Mouse (Mus musculus): Measurements from ENCODE around the gene Prkag2. TPM values are rescaled to one million over a fixed set of nuclear protein-coding genes. Genes with fewer than 3 reads are reported as not detected.

Prkag2 gene
- polyA plus RNA-seq, 1 experiment from 2014 or later, result 56.7 TPM

- whole genome bisulfite sequencing, result 70% methylated on average over 11 of the region's 11 CpGs
- Histone ChIP-seq H3K4me3 (no peak overlapping the region), H3K27me3 (no peaks in the 10 kb centered on the region), H3K36me3 (no peaks in the 10 kb centered on the region), H3K9ac (0 out of 2 replicates have a peak overlapping the region, but pooled peaks have one; percentile 13), H3K4me1 (peaks cover 15% of the 10 kb centered on the region), H3K9me3 (replicated peaks) (no peaks in the 10 kb centered on the region), H3K4me2 (replicated peaks) (0 out of 2 replicates have a peak overlapping the region, but pooled peaks have one; percentile 2), H3K27ac (peak overlapping the region; percentile 77)
- ATAC-seq (ENCODE audit: low FRiP score), result peak; percentile 62; the same call in 1 of the 2 replicates
Observed at GRCm38 (mm10) chr5:24985434-24986176, 114.8 kb downstream of the Prkag2 start.

- no peak for ATAC-seq (ENCODE audit: low FRiP score)
- Histone ChIP-seq H3K9ac (no peak overlapping the region), H3K27me3 (no peaks in the 10 kb centered on the region), H3K27ac (no peak overlapping the region), H3K4me1 (peaks cover 15% of the 10 kb centered on the region), H3K9me3 (replicated peaks) (no peaks in the 10 kb centered on the region), H3K4me2 (replicated peaks) (no peak overlapping the region), H3K4me3 (no peak overlapping the region), H3K36me3 (no peaks in the 10 kb centered on the region)
- WGBS, result 65% methylated on average over 1 of the region's 1 CpGs
Observed at GRCm38 (mm10) chr5:24984157-24984556, 116.3 kb downstream of the Prkag2 start.

GRCm38 (mm10) chr5:24983539-24983938 is 116.9 kb downstream of the Prkag2 start:
- Histone ChIP-seq H3K4me1 (peaks cover 15% of the 10 kb centered on the region), H3K9ac (no peak overlapping the region), H3K27ac (no peak overlapping the region), H3K9me3 (replicated peaks) (no peaks in the 10 kb centered on the region), H3K27me3 (no peaks in the 10 kb centered on the region), H3K4me3 (no peak overlapping the region), H3K4me2 (replicated peaks) (no peak overlapping the region), H3K36me3 (no peaks in the 10 kb centered on the region)
- ATAC-seq (ENCODE audit: low FRiP score), result peak; percentile 47; the same call in 1 of the 2 replicates
- 14% methylated on average over 3 of the region's 3 CpGs for WGBS

GRCm38 (mm10) chr5:24982258-24982657 is 118.2 kb downstream of the Prkag2 start:
- Histone ChIP-seq H3K4me3 (no peak overlapping the region), H3K27ac (no peak overlapping the region), H3K9ac (no peak overlapping the region), H3K27me3 (no peaks in the 10 kb centered on the region), H3K4me2 (replicated peaks) (no peak overlapping the region), H3K9me3 (replicated peaks) (no peaks in the 10 kb centered on the region), H3K4me1 (peaks cover 15% of the 10 kb centered on the region), H3K36me3 (no peaks in the 10 kb centered on the region)
- WGBS, result 76% methylated on average over 3 of the region's 3 CpGs
- no peak for ATAC-seq (ENCODE audit: low FRiP score)

GRCm38 (mm10) chr5:24981765-24982164 is 118.7 kb downstream of the Prkag2 start:
- Histone ChIP-seq H3K27me3 (no peaks in the 10 kb centered on the region), H3K4me1 (peaks cover 13% of the 10 kb centered on the region), H3K4me2 (replicated peaks) (no peak overlapping the region), H3K36me3 (no peaks in the 10 kb centered on the region), H3K27ac (no peak overlapping the region), H3K9me3 (replicated peaks) (no peaks in the 10 kb centered on the region), H3K9ac (no peak overlapping the region), H3K4me3 (no peak overlapping the region)
- ATAC-seq (ENCODE audit: low FRiP score), result no peak
- 73% methylated on average over 6 of the region's 6 CpGs for WGBS

- no peak for ATAC-seq (ENCODE audit: low FRiP score)
- Histone ChIP-seq H3K4me2 (replicated peaks) (no peak overlapping the region), H3K9me3 (replicated peaks) (no peaks in the 10 kb centered on the region), H3K4me1 (peaks cover 11% of the 10 kb centered on the region), H3K27me3 (no peaks in the 10 kb centered on the region), H3K9ac (no peak overlapping the region), H3K36me3 (no peaks in the 10 kb centered on the region), H3K27ac (no peak overlapping the region), H3K4me3 (no peak overlapping the region)
- WGBS, result 72% methylated on average over 10 of the region's 10 CpGs
Observed at GRCm38 (mm10) chr5:24979968-24980345, 120.5 kb downstream of the Prkag2 start.

GRCm38 (mm10) chr5:24979312-24979967 is 121.0 kb downstream of the Prkag2 start:
- no peaks in the 10 kb centered on the region for H3K9me3 ChIP-seq (replicated peaks)
- 35% methylated on average over 4 of the region's 4 CpGs for WGBS
- no peaks in the 10 kb centered on the region for H3K27me3 ChIP-seq
- peaks cover 9% of the 10 kb centered on the region for H3K4me1 ChIP-seq
- no peak overlapping the region for H3K9ac ChIP-seq
- H3K4me2 ChIP-seq (replicated peaks), result no peak overlapping the region
- H3K27ac ChIP-seq, result no peak overlapping the region
- H3K4me3 ChIP-seq, result no peak overlapping the region
- no peaks in the 10 kb centered on the region for H3K36me3 ChIP-seq
- ATAC-seq (ENCODE audit: low FRiP score), result no peak

- Histone ChIP-seq H3K4me1 (peaks cover 13% of the 10 kb centered on the region), H3K4me3 (no peak overlapping the region), H3K27me3 (no peaks in the 10 kb centered on the region), H3K27ac (no peak overlapping the region), H3K4me2 (replicated peaks) (no peak overlapping the region), H3K9me3 (replicated peaks) (no peaks in the 10 kb centered on the region), H3K9ac (no peak overlapping the region), H3K36me3 (no peaks in the 10 kb centered on the region)
- ATAC-seq (ENCODE audit: low FRiP score), result no peak
- 62% methylated on average over 3 of the region's 3 CpGs for WGBS
Observed at GRCm38 (mm10) chr5:24976907-24977306, 123.5 kb downstream of the Prkag2 start.

GRCm38 (mm10) chr5:24976236-24976635 is 124.2 kb downstream of the Prkag2 start:
- H3K27ac ChIP-seq, result no peak overlapping the region
- ATAC-seq (ENCODE audit: low FRiP score), result no peak
- no peaks in the 10 kb centered on the region for H3K9me3 ChIP-seq (replicated peaks)
- no peak overlapping the region for H3K4me2 ChIP-seq (replicated peaks)
- no peak overlapping the region for H3K4me3 ChIP-seq
- 60% methylated on average over 12 of the region's 12 CpGs for WGBS
- H3K27me3 ChIP-seq, result no peaks in the 10 kb centered on the region
- H3K4me1 ChIP-seq, result peaks cover 13% of the 10 kb centered on the region
- no peak overlapping the region for H3K9ac ChIP-seq
- no peaks in the 10 kb centered on the region for H3K36me3 ChIP-seq

- 71% methylated on average over 7 of the region's 7 CpGs for WGBS
- no peaks in the 10 kb centered on the region for H3K36me3 ChIP-seq
- no peak overlapping the region for H3K4me2 ChIP-seq (replicated peaks)
- peaks cover 13% of the 10 kb centered on the region for H3K4me1 ChIP-seq
- H3K27me3 ChIP-seq, result no peaks in the 10 kb centered on the region
- H3K4me3 ChIP-seq, result no peak overlapping the region
- no peak overlapping the region for H3K9ac ChIP-seq
- H3K9me3 ChIP-seq (replicated peaks), result no peaks in the 10 kb centered on the region
- no peak overlapping the region for H3K27ac ChIP-seq
- no peak for ATAC-seq (ENCODE audit: low FRiP score)
Observed at GRCm38 (mm10) chr5:24975100-24975499, 125.3 kb downstream of the Prkag2 start.

- 67% methylated on average over 9 of the region's 9 CpGs for WGBS
- no peaks in the 10 kb centered on the region for H3K9me3 ChIP-seq (replicated peaks)
- H3K4me3 ChIP-seq, result no peak overlapping the region
- H3K4me1 ChIP-seq, result peaks cover 13% of the 10 kb centered on the region
- no peak overlapping the region for H3K27ac ChIP-seq
- H3K36me3 ChIP-seq, result no peaks in the 10 kb centered on the region
- no peak overlapping the region for H3K9ac ChIP-seq
- ATAC-seq (ENCODE audit: low FRiP score), result no peak
- H3K4me2 ChIP-seq (replicated peaks), result no peak overlapping the region
- H3K27me3 ChIP-seq, result no peaks in the 10 kb centered on the region
Observed at GRCm38 (mm10) chr5:24973672-24974225, 126.7 kb downstream of the Prkag2 start.

GRCm38 (mm10) chr5:24973228-24973627 is 127.2 kb downstream of the Prkag2 start:
- no peak overlapping the region for H3K9ac ChIP-seq
- H3K27me3 ChIP-seq, result no peaks in the 10 kb centered on the region
- ATAC-seq (ENCODE audit: low FRiP score), result no peak
- H3K4me2 ChIP-seq (replicated peaks), result no peak overlapping the region
- H3K4me3 ChIP-seq, result no peak overlapping the region
- H3K9me3 ChIP-seq (replicated peaks), result no peaks in the 10 kb centered on the region
- no peak overlapping the region for H3K27ac ChIP-seq
- H3K4me1 ChIP-seq, result peaks cover 13% of the 10 kb centered on the region
- no peaks in the 10 kb centered on the region for H3K36me3 ChIP-seq
- 78% methylated on average over 13 of the region's 13 CpGs for WGBS

Measured in hindbrain, embryonic 12.5 days (tissue).